Mouse (Mus musculus) intestine, embryonic 15.5 days (tissue): Measurements from ENCODE around the gene Ccdc66. TPM values are rescaled to one million over a fixed set of nuclear protein-coding genes. Genes with fewer than 3 reads are reported as not detected.

Experiments
- ATAC-seq: fragments of 200-750 bp; cut with Nextera tagmentation; 2 replicates; pipeline ENCODE4 v1.8.0; 2017; ENCODE audit warnings: moderate TSS enrichment, moderate library complexity
- H3K27ac ChIP-seq: fragments of 300-500 bp; sonication (generic); 2 replicates; pipeline ENCODE4 v1.5.1; 2015; ENCODE audit warnings: mild to moderate bottlenecking, inconsistent platforms
- H3K27me3 ChIP-seq: fragments of 300-500 bp; sonication (generic); replicated peaks from 2 replicates; pipeline ENCODE4 v1.6.1; 2015; ENCODE audit warnings: inconsistent platforms
- H3K36me3 ChIP-seq: fragments of 300-500 bp; sonication (generic); 2 replicates; pipeline ENCODE4 v1.6.1; 2015; ENCODE audit warnings: inconsistent platforms
- H3K4me1 ChIP-seq: fragments of 300-500 bp; sonication (generic); replicated peaks from 2 replicates; pipeline ENCODE4 v1.6.1; 2015; ENCODE audit warnings: inconsistent platforms
- H3K4me2 ChIP-seq: fragments of 300-500 bp; sonication (generic); replicated peaks from 2 replicates; pipeline ENCODE4 v1.6.1; 2015; ENCODE audit warnings: mild to moderate bottlenecking, inconsistent platforms
- H3K4me3 ChIP-seq: fragments of 300-500 bp; sonication (generic); replicated peaks from 2 replicates; pipeline ENCODE4 v1.5.1; 2015; ENCODE audit warnings: inconsistent platforms
- H3K9ac ChIP-seq: fragments of 300-500 bp; sonication (generic); 2 replicates; pipeline ENCODE4 v1.6.1; 2015; ENCODE audit warnings: inconsistent platforms
- H3K9me3 ChIP-seq: fragments of 300-500 bp; sonication (generic); 2 replicates; pipeline ENCODE4 v1.6.1; 2016; ENCODE audit warnings: inconsistent platforms
- WGBS: fragments of 180-500 bp; shearing (Covaris S2); methylation state at CpG from one replicate; pipeline ENCODE4 v1.1.7; 2015; 5-methylcytosine and 5-hydroxymethylcytosine counted together
- polyA plus RNA-seq: library from polyadenylated mRNA; unstranded; fragments of >200 nt; fragmentation: Nextera tagmentation; extraction: Ambion mirVana; gene quantifications from 2 replicates; pipeline ENCODE4 v1.2.1, GENCODE M21; 2015

Gene Ccdc66
- polyA plus RNA-seq: 7.1 and 8.7 TPM in 2 replicates

DNA sequence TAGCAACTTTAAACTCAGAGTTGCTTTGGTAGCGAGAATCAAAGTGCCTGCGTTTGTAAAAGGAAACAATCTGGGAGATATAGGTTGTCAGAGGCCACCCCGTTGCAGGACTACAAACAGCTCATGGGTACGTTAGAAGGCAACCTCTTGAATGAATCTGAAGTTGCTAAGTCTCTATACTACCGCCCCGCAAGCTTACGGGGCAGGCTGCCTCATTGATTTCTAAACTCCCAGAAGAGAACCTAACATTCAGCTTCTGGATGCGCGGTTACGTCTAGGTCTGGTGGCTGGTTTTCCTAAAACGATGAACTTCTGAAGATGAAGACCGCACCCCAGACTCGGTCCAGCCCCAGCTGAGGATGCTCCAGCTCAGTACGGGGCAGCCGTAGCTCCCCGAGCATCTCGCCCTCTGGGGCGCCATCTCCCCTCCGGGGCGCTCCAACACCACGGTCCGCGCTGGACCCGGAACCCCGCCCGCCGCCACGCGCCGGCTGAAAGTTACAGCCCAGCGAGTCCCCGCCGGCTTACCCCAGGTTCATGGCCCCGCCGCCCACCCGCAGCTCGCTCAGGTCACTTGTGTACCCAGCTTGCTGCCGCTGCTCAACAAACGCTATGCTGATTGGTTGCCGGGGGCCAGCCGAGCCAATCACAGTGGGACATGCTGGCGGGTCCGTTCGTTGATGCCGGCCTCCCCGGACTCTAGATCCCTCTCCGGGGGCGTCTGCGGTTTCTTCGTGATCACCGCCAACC, at the start of gene Ccdc66:
Gene Ccdc66, minus strand, starts transcription at position 567 of the 750 bp plus-strand sequence.
- Histone ChIP-seq H3K4me3 (peak within 1 kb of the TSS; percentile 94), H3K9ac (peak within 1 kb of the TSS; percentile 79), H3K9me3 (no peaks in the 10 kb centered on the region), H3K36me3 (no peaks in the 10 kb centered on the region), H3K27me3 (no peaks in the 10 kb centered on the region), H3K4me2 (peak within 1 kb of the TSS; percentile 72), H3K4me1 (0 out of 2 replicates have a peak, but pooled peaks cover 4% of the 10 kb centered on the region), H3K27ac (peak within 1 kb of the TSS; percentile 56; the same call in 1 of the 2 replicates)
- WGBS: under 1% methylated on average over 51 of the region's 51 CpGs
- peak; percentile 99 for ATAC-seq

- no peaks in the 10 kb centered on the region for H3K36me3 ChIP-seq
- ATAC-seq: no peak
- H3K4me2 ChIP-seq: no peak overlapping the region
- H3K9me3 ChIP-seq: no peaks in the 10 kb centered on the region
- H3K9ac ChIP-seq: no peak overlapping the region
- H3K27me3 ChIP-seq: no peaks in the 10 kb centered on the region
- no peak overlapping the region for H3K4me3 ChIP-seq
- H3K27ac ChIP-seq: no peak overlapping the region
- H3K4me1 ChIP-seq: no peaks in the 10 kb centered on the region
- 76% methylated on average over 4 of the region's 4 CpGs for WGBS
These were observed 35.7 kb upstream of the Ccdc66 start for GRCm38 (mm10) chr14:27543838-27544426.

DNA sequence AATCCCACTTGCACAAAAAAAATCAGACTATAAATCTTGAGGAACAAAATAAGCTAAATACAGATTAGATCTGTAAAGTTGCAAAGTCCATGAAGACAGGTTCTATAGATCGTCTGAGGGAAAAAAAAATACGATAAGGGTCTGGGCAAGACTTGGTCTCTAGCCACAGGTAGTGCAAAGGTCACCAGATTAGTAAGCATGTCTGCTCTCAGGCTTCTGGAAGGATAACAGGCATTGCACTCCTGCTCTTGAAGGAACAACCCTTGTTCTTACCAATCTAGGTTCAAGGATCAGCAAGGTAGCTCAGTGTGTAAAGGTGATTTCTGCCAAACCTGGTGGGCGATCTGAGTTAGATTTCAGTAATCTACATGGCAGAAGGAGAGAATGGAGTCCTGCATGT, 28.2 kb upstream of the Ccdc66 start:
- Histone ChIP-seq H3K4me2 (no peak overlapping the region), H3K27ac (no peak overlapping the region), H3K36me3 (no peaks in the 10 kb centered on the region), H3K4me1 (no peaks in the 10 kb centered on the region), H3K27me3 (no peaks in the 10 kb centered on the region), H3K4me3 (no peak overlapping the region), H3K9me3 (no peaks in the 10 kb centered on the region), H3K9ac (no peak overlapping the region)
- 62% methylated on average over 3 of the region's 3 CpGs for WGBS
- ATAC-seq: peak; percentile 82

DNA sequence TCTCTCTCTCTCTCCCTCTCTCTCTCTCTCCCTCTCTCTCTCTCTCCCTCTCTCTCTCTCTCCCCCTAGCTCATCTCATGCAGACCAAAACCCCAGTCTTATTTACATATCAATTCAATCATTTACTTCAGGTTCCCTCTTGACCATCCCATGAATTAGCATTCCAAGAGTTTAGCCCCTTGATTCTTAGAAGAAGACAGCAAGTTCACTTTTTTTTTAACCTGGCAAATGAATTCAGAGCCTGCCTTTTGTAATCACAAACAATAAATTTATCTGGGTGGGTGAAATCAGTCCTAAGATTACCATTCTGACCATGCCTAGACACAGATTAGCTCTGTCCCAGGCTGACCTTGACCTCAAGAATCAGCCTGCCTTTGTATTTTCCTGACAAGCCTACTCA, 16.3 kb upstream of the Ccdc66 start:
- H3K4me1 ChIP-seq: no peaks in the 10 kb centered on the region
- no peaks in the 10 kb centered on the region for H3K36me3 ChIP-seq
- ATAC-seq: no peak
- H3K9me3 ChIP-seq: no peaks in the 10 kb centered on the region
- no peak overlapping the region for H3K4me3 ChIP-seq
- H3K4me2 ChIP-seq: no peak overlapping the region
- no peak overlapping the region for H3K27ac ChIP-seq
- no peaks in the 10 kb centered on the region for H3K27me3 ChIP-seq
- no peak overlapping the region for H3K9ac ChIP-seq

- peak; percentile 79 for ATAC-seq
- peak overlapping the region; percentile 79 for H3K9ac ChIP-seq
- H3K27me3 ChIP-seq: no peaks in the 10 kb centered on the region
- H3K4me3 ChIP-seq: peak overlapping the region; percentile 94
- H3K4me2 ChIP-seq: peak overlapping the region; percentile 72
- 0 out of 2 replicates have a peak overlapping the region, but pooled peaks have one; percentile 20 for H3K27ac ChIP-seq
- H3K36me3 ChIP-seq: no peaks in the 10 kb centered on the region
- 0 out of 2 replicates have a peak, but pooled peaks cover 4% of the 10 kb centered on the region for H3K4me1 ChIP-seq
- 22% methylated on average over 15 of the region's 15 CpGs for WGBS
- H3K9me3 ChIP-seq: no peaks in the 10 kb centered on the region
These were observed 513 bp upstream of the Ccdc66 start for GRCm38 (mm10) chr14:27508644-27509301.

- Histone ChIP-seq H3K27ac (no peak overlapping the region), H3K4me2 (no peak overlapping the region), H3K27me3 (no peaks in the 10 kb centered on the region), H3K36me3 (no peaks in the 10 kb centered on the region), H3K9me3 (no peaks in the 10 kb centered on the region), H3K9ac (no peak overlapping the region), H3K4me1 (no peaks in the 10 kb centered on the region), H3K4me3 (no peak overlapping the region)
- 79% methylated on average over 4 of the region's 4 CpGs for WGBS
- ATAC-seq: no peak
These were observed 7.2 kb downstream of the Ccdc66 start for GRCm38 (mm10) chr14:27501096-27501495.

GRCm38 (mm10) chr14:27493516-27493915, 14.7 kb downstream of the Ccdc66 start:
- 94% methylated on average over 4 of the region's 4 CpGs for WGBS

GRCm38 (mm10) chr14:27491399-27491798, 16.9 kb downstream of the Ccdc66 start:
- 94% methylated on average over 5 of the region's 5 CpGs for WGBS
- no peak for ATAC-seq
- H3K9me3 ChIP-seq: no peaks in the 10 kb centered on the region
- H3K4me1 ChIP-seq: no peaks in the 10 kb centered on the region
- H3K36me3 ChIP-seq: peaks cover 20% of the 10 kb centered on the region
- H3K27me3 ChIP-seq: no peaks in the 10 kb centered on the region
- no peak overlapping the region for H3K27ac ChIP-seq
- no peak overlapping the region for H3K9ac ChIP-seq
- no peak overlapping the region for H3K4me3 ChIP-seq
- H3K4me2 ChIP-seq: no peak overlapping the region

More at GRCm38 (mm10) chr14:27493516-27493915, 14.7 kb downstream of the Ccdc66 start:
- no peaks in the 10 kb centered on the region for H3K27me3 ChIP-seq
- H3K9me3 ChIP-seq: no peaks in the 10 kb centered on the region
- ATAC-seq: no peak
- peaks cover 17% of the 10 kb centered on the region for H3K36me3 ChIP-seq
- no peak overlapping the region for H3K27ac ChIP-seq
- H3K4me3 ChIP-seq: no peak overlapping the region
- H3K4me1 ChIP-seq: no peaks in the 10 kb centered on the region
- no peak overlapping the region for H3K4me2 ChIP-seq
- no peak overlapping the region for H3K9ac ChIP-seq

DNA sequence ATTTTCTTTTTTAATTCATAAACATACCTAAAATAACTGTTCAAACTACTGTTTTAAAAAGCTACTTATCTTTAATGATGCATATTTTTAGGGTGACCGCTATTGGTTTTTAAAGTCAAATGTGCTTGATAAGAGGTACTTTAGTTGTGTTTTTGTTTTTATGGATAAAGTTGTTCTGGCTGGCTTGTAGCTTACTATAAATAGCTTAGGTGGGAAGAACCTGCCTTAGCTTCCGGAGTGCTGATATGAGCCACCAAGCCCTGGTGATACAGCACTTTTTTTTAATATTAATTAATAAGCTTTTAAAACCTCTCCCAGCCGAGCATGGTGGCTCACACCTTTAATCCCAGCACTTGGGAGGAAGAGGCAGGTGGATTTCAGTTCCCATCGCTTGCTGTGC, 61.3 kb downstream of the Ccdc66 start:
- no peak overlapping the region for H3K4me3 ChIP-seq
- 83% methylated on average over 4 of the region's 4 CpGs for WGBS
- no peak for ATAC-seq
- H3K9ac ChIP-seq: no peak overlapping the region
- H3K27ac ChIP-seq: no peak overlapping the region
- H3K27me3 ChIP-seq: no peaks in the 10 kb centered on the region
- H3K4me1 ChIP-seq: no peaks in the 10 kb centered on the region
- H3K9me3 ChIP-seq: no peaks in the 10 kb centered on the region
- peaks cover 6% of the 10 kb centered on the region; the same call in 1 of the 2 replicates for H3K36me3 ChIP-seq
- no peak overlapping the region for H3K4me2 ChIP-seq

DNA sequence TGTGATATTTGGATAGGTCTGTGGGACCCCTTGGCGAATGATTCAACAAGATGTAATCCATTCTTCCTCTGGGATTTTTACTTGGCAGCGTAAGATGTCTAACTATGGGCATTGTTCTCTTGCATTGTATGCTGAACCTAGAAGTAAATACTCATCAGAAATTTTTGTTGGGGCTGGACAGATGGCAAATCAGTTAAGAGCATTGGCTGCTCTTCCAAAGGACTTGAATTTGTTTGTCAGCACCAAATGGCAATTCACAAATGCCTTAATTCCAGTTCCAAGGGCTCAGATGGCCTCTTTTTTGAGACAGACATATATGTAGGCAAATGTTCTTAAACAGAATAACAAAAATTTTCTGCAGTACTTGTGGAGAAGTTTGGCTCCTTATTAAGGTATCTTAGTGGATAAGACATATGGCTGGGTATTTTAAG, 63.4 kb downstream of the Ccdc66 start:
- H3K4me3 ChIP-seq: no peak overlapping the region
- no peaks in the 10 kb centered on the region for H3K9me3 ChIP-seq
- 92% methylated on average over 2 of the region's 2 CpGs for WGBS
- peaks cover 6% of the 10 kb centered on the region; the same call in 1 of the 2 replicates for H3K36me3 ChIP-seq
- ATAC-seq: no peak
- no peak overlapping the region for H3K9ac ChIP-seq
- H3K4me2 ChIP-seq: no peak overlapping the region
- no peaks in the 10 kb centered on the region for H3K4me1 ChIP-seq
- H3K27ac ChIP-seq: no peak overlapping the region
- no peaks in the 10 kb centered on the region for H3K27me3 ChIP-seq

- H3K9me3 ChIP-seq: no peaks in the 10 kb centered on the region
- H3K4me3 ChIP-seq: no peak overlapping the region
- H3K9ac ChIP-seq: no peak overlapping the region
- H3K36me3 ChIP-seq: peaks cover 6% of the 10 kb centered on the region; the same call in 1 of the 2 replicates
- H3K4me1 ChIP-seq: no peaks in the 10 kb centered on the region
- H3K27ac ChIP-seq: no peak overlapping the region
- no peaks in the 10 kb centered on the region for H3K27me3 ChIP-seq
- ATAC-seq: no peak
- no peak overlapping the region for H3K4me2 ChIP-seq
These were observed 67.3 kb downstream of the Ccdc66 start for GRCm38 (mm10) chr14:27440921-27441320.

DNA sequence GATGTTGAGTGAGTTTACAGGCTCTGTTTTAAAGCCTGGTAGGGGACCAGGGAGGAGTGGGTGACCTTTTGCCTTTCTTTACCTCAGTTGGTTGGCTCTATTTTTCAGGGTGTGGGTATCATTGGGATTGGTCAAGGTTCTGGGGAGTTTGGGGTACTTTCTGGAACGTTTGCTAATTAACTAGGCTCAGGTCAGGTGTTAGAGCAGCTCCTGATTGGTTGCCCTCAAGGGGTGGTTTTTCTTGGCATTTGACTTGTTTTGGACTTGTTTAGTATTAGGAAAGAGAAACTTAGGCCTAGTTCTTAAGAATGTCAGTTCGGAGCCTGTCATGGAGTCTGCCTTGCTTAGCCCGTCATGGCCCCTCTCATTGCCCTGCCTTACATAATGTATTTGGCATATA, 71.4 kb downstream of the Ccdc66 start:
- no peak overlapping the region for H3K9ac ChIP-seq
- H3K9me3 ChIP-seq: no peaks in the 10 kb centered on the region
- H3K36me3 ChIP-seq: peaks cover 2% of the 10 kb centered on the region
- WGBS: 90% methylated on average over 3 of the region's 3 CpGs
- H3K27ac ChIP-seq: no peak overlapping the region
- no peak overlapping the region for H3K4me2 ChIP-seq
- ATAC-seq: no peak
- H3K4me1 ChIP-seq: no peaks in the 10 kb centered on the region
- no peaks in the 10 kb centered on the region for H3K27me3 ChIP-seq
- no peak overlapping the region for H3K4me3 ChIP-seq
